Mouse (Mus musculus) neural tube, embryonic 13.5 days (tissue): Measurements from ENCODE around the gene Myrf. TPM values are rescaled to one million over a fixed set of nuclear protein-coding genes. Genes with fewer than 3 reads are reported as not detected.

Source experiments
- ATAC-seq: fragments of 200-750 bp; cut with Nextera tagmentation; 2 replicates; pipeline ENCODE4 v1.8.0; 2017; ENCODE audit warnings: low read depth, mild to moderate bottlenecking, moderate TSS enrichment, moderate library complexity
- H3K27ac ChIP-seq: fragments of 300-500 bp; sonication (generic); replicated peaks from 2 replicates; pipeline ENCODE4 v1.5.1; 2015; ENCODE audit warnings: moderate library complexity, mild to moderate bottlenecking, inconsistent platforms
- H3K27me3 ChIP-seq: fragments of 300-500 bp; sonication (generic); 2 replicates; pipeline ENCODE4 v1.6.1; 2015; ENCODE audit warnings: mild to moderate bottlenecking, inconsistent platforms
- H3K36me3 ChIP-seq: fragments of 300-500 bp; sonication (generic); 2 replicates; pipeline ENCODE4 v1.6.1; 2015; ENCODE audit warnings: mild to moderate bottlenecking, inconsistent platforms
- H3K4me1 ChIP-seq: fragments of 300-500 bp; sonication (generic); replicated peaks from 2 replicates; pipeline ENCODE4 v1.6.1; 2015; ENCODE audit warnings: inconsistent platforms
- H3K4me2 ChIP-seq: fragments of 300-500 bp; sonication (generic); 2 replicates; pipeline ENCODE4 v1.6.1; 2015; ENCODE audit warnings: inconsistent platforms, mild to moderate bottlenecking, moderate library complexity
- H3K4me3 ChIP-seq: fragments of 300-500 bp; sonication (generic); 2 replicates; pipeline ENCODE4 v1.5.1; 2015; ENCODE audit warnings: mild to moderate bottlenecking, inconsistent platforms
- H3K9ac ChIP-seq: fragments of 300-500 bp; sonication (generic); 2 replicates; pipeline ENCODE4 v1.6.1; 2015; ENCODE audit warnings: moderate library complexity, mild to moderate bottlenecking, inconsistent platforms
- H3K9me3 ChIP-seq: fragments of 300-500 bp; sonication (generic); 2 replicates; pipeline ENCODE4 v1.6.1; 2016; ENCODE audit warnings: inconsistent platforms
- WGBS: fragments of 180-500 bp; shearing (Covaris S2); methylation state at CpG from one replicate; pipeline ENCODE4 v1.1.7; 2015; 5-methylcytosine and 5-hydroxymethylcytosine counted together
- polyA plus RNA-seq: library from polyadenylated mRNA; unstranded; fragments of >200 nt; fragmentation: Nextera tagmentation; extraction: Ambion mirVana; gene quantifications from 2 replicates; pipeline ENCODE4 v1.2.1, GENCODE M21; 2015

The Myrf gene
- polyA plus RNA-seq, 1 experiment from 2014 or later: 0.67 TPM

GRCm38 (mm10) chr19:10272746-10273145, 32.2 kb upstream of the Myrf start:
- no peaks in the 10 kb centered on the region for H3K36me3 ChIP-seq
- ATAC-seq: peak; percentile 60
- 22% methylated on average over 11 of the region's 11 CpGs for WGBS
- peaks cover 89% of the 10 kb centered on the region for H3K27me3 ChIP-seq
- peak overlapping the region; percentile 13 for H3K9ac ChIP-seq
- no peaks in the 10 kb centered on the region for H3K9me3 ChIP-seq
- H3K27ac ChIP-seq: peak overlapping the region; percentile 46
- 0 out of 2 replicates have a peak overlapping the region, but pooled peaks have one; percentile 3 for H3K4me3 ChIP-seq
- peak overlapping the region; percentile 44 for H3K4me2 ChIP-seq
- peaks cover 39% of the 10 kb centered on the region for H3K4me1 ChIP-seq

GRCm38 (mm10) chr19:10271592-10271991, 31.0 kb upstream of the Myrf start:
- H3K4me3 ChIP-seq: no peak overlapping the region
- no peaks in the 10 kb centered on the region for H3K9me3 ChIP-seq
- H3K27me3 ChIP-seq: peaks cover 89% of the 10 kb centered on the region
- no peak overlapping the region for H3K9ac ChIP-seq
- H3K27ac ChIP-seq: no peak overlapping the region
- ATAC-seq: no peak
- H3K4me2 ChIP-seq: no peak overlapping the region
- H3K4me1 ChIP-seq: peaks cover 36% of the 10 kb centered on the region
- H3K36me3 ChIP-seq: no peaks in the 10 kb centered on the region
- 87% methylated on average over 7 of the region's 7 CpGs for WGBS

- Histone ChIP-seq H3K4me1 (peaks cover 37% of the 10 kb centered on the region), H3K4me3 (no peak overlapping the region), H3K9ac (no peak overlapping the region), H3K36me3 (no peaks in the 10 kb centered on the region), H3K4me2 (no peak overlapping the region), H3K27me3 (peaks cover 83% of the 10 kb centered on the region), H3K9me3 (no peaks in the 10 kb centered on the region), H3K27ac (no peak overlapping the region)
- WGBS: 83% methylated on average over 5 of the region's 5 CpGs
- no peak for ATAC-seq
These were observed 29.8 kb upstream of the Myrf start for GRCm38 (mm10) chr19:10270356-10270755.

DNA sequence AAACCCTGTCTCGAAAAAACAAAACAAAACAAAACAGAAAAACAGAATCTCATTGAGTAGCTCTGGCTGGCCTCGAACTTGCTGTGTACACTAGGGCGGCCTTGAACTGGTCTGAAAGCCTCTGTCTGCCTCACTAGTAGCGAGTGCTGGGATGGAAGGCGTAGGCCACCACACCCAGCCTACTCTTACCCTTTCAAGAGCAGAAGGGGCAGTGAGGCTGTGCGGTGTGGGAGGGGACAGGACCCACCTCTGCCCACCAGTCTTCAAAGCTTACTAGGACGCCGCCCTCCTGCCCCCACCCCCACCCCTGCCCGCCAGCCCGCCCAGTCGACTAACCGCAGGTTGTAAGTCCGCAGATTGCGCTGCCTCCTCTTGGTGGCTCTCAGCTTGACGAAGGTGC, 28.3 kb upstream of the Myrf start:
- H3K27me3 ChIP-seq: peaks cover 88% of the 10 kb centered on the region

DNA sequence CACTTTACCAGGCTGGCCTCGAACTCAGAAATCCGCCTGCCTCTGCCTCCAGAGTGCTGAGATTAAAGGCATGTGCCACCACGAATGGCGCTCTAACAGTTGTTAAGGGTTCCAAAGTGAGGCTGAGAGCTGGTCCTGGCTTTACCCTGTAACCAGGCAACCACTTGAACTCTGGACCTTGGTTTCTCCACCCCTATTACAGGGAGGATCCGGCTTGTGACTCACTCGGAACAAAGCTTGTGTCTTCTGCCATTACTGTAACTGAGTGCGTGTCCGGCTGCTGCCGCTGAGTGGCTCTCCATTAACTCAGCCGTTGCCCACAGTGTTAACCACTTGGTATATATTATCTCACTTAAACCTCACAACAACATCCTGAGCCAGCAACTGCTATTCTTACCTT, 27.4 kb upstream of the Myrf start:
- no peak overlapping the region for H3K27ac ChIP-seq
- no peak overlapping the region for H3K9ac ChIP-seq
- H3K4me3 ChIP-seq: no peak overlapping the region
- H3K4me1 ChIP-seq: peaks cover 22% of the 10 kb centered on the region
- ATAC-seq: no peak
- no peak overlapping the region for H3K4me2 ChIP-seq
- peaks cover 2% of the 10 kb centered on the region; the same call in 1 of the 2 replicates for H3K36me3 ChIP-seq
- WGBS: 80% methylated on average over 10 of the region's 10 CpGs
- no peaks in the 10 kb centered on the region for H3K9me3 ChIP-seq
- H3K27me3 ChIP-seq: peaks cover 89% of the 10 kb centered on the region

More for the DNA sequence above, 28.3 kb upstream of the Myrf start:
- 71% methylated on average over 15 of the region's 15 CpGs for WGBS
- Histone ChIP-seq H3K4me3 (no peak overlapping the region), H3K4me2 (no peak overlapping the region), H3K27ac (no peak overlapping the region), H3K36me3 (no peaks in the 10 kb centered on the region), H3K9ac (no peak overlapping the region), H3K4me1 (peaks cover 31% of the 10 kb centered on the region), H3K9me3 (no peaks in the 10 kb centered on the region)
- ATAC-seq: no peak

GRCm38 (mm10) chr19:10267057-10267456, 26.5 kb upstream of the Myrf start:
- Histone ChIP-seq H3K4me2 (no peak overlapping the region), H3K9me3 (no peaks in the 10 kb centered on the region), H3K27me3 (peaks cover 88% of the 10 kb centered on the region), H3K9ac (peak overlapping the region; percentile 41; the same call in 1 of the 2 replicates), H3K4me1 (peaks cover 13% of the 10 kb centered on the region), H3K27ac (no peak overlapping the region), H3K4me3 (no peak overlapping the region), H3K36me3 (peaks cover 11% of the 10 kb centered on the region; the same call in 1 of the 2 replicates)
- ATAC-seq: no peak
- WGBS: 13% methylated on average over 15 of the region's 15 CpGs

DNA sequence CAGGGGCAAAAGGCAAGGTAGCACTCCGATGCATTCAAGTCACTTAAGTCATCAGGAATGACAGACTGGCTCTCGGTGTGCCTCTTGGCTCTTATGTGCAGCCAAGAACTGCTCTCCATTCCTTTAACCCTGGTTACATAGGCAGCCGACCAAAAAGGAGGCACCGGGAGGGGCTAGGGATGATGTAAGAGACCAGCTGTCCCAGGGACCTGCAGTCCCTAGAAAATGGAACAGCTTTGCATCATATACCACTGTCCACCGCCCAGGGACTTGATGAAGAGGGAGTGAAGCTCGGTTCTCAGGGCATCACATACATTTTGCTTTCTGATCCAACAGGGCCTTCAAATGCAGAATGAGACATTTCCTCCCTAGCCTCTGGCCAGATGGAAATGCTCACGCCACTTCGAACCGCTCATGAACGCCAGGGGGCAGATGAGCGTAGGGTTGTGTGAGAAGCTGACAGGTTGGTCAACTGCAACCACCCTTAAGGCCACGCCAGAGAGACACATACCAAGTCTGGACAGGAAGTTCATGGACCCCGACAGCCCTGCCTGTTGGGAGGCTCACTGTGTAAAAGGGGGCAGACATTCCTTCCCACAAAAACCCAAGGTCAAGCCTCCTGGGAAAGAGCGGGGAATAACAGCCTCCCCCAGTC, 25.8 kb upstream of the Myrf start:
- Histone ChIP-seq H3K27ac (no peak overlapping the region), H3K9me3 (no peaks in the 10 kb centered on the region), H3K4me1 (peaks cover 12% of the 10 kb centered on the region), H3K4me3 (no peak overlapping the region), H3K4me2 (no peak overlapping the region), H3K9ac (no peak overlapping the region), H3K27me3 (peaks cover 82% of the 10 kb centered on the region), H3K36me3 (peaks cover 18% of the 10 kb centered on the region; the same call in 1 of the 2 replicates)
- ATAC-seq: peak; percentile 25; the same call in 1 of the 2 replicates
- WGBS: 24% methylated on average over 14 of the region's 14 CpGs

DNA sequence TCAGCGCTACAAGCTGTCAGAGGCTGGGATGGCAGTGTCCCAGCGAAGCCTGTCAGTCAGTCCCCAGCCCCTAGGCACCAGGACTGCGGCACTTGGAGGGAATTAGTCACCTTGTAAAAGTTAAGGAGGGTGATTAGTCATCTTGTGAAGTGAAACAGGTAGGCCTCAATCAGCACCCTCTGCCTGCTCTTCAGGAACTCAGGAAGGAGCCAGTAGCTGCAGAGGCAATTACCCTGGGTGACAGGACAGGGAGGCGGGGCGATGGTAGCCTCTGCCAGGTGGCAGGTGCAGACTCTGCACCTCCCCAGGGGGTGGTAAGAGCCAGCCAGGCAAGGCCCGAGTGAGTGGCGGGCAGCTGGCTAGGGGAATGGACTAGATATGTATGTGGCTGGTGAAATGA, 20.8 kb upstream of the Myrf start:
- Histone ChIP-seq H3K36me3 (peaks cover 31% of the 10 kb centered on the region), H3K27ac (no peak overlapping the region), H3K9ac (no peak overlapping the region), H3K4me2 (no peak overlapping the region), H3K27me3 (peaks cover 46% of the 10 kb centered on the region), H3K4me3 (no peak overlapping the region), H3K4me1 (peaks cover 1% of the 10 kb centered on the region; the same call in 1 of the 2 replicates), H3K9me3 (no peaks in the 10 kb centered on the region)
- ATAC-seq: no peak
- 69% methylated on average over 7 of the region's 7 CpGs for WGBS

DNA sequence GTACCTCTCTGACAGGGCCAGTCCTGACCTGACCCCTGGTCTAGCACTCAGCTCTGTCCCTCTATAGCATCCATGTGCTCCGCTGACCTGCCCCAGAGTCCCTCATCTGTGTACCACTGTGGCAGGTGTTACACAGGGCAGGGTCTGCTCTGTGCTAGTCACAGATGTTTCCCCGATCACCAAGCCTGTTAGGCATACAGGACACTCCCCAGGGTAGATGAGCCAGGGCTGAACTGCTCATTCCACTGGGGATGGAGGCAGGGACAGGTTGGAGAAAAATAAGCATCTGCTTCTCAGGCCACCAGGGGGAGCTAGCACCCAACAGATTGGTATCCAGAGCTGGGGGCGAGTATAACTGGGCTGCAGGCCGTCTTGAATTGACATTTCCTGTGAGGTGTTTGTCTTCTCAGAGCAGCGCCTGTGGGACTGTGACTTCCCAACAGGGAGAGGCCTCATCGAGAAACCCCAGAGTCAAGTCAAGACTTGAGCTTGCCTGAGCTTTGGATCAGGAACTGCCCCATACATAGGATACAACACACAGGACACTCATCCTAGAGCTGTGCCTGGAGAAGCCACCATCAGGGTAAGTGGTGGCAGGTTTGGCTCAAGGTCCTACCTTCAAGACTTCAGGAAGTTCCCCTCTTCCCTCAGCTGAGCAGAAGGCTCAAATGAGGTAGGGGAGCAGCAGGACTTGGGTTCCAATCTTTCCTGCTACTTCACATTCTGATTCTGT, 17.9 kb upstream of the Myrf start:
- 21% methylated on average over 6 of the region's 6 CpGs for WGBS

DNA sequence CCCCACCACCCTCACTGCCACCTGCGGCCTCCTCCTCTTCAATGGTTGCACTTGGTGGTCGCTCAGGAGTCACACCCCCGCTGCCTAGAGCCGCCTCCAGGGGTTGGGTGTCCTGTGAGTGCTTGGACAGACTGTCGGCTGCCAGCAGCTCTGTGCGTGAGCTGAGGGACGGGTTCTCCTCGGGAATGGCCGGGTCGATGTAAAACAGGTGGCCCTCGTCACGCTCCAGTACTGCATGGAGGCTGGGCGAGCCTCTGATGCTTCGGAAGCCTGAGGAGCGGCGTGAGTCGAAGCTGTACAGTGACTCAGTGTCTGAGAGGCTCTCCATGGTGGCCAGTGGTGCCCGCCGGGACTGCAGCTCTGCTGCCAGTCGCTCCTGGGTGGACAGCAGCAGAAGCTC, 7.6 kb upstream of the Myrf start:
- H3K9me3 ChIP-seq: no peaks in the 10 kb centered on the region
- no peak overlapping the region for H3K27ac ChIP-seq
- H3K9ac ChIP-seq: no peak overlapping the region
- H3K4me1 ChIP-seq: peaks cover 9% of the 10 kb centered on the region
- no peak for ATAC-seq
- H3K27me3 ChIP-seq: no peaks in the 10 kb centered on the region
- H3K4me2 ChIP-seq: no peak overlapping the region
- peaks cover 28% of the 10 kb centered on the region for H3K36me3 ChIP-seq
- H3K4me3 ChIP-seq: no peak overlapping the region
- WGBS: 70% methylated on average over 20 of the region's 20 CpGs

More for the DNA sequence above, 17.9 kb upstream of the Myrf start:
- peaks cover 34% of the 10 kb centered on the region for H3K36me3 ChIP-seq
- no peak overlapping the region for H3K4me2 ChIP-seq
- no peaks in the 10 kb centered on the region for H3K4me1 ChIP-seq
- no peak overlapping the region for H3K27ac ChIP-seq
- no peak overlapping the region for H3K4me3 ChIP-seq
- H3K9ac ChIP-seq: 0 out of 2 replicates have a peak overlapping the region, but pooled peaks have one; percentile 3
- no peaks in the 10 kb centered on the region for H3K9me3 ChIP-seq
- ATAC-seq: peak; percentile 81
- peaks cover 23% of the 10 kb centered on the region for H3K27me3 ChIP-seq

DNA sequence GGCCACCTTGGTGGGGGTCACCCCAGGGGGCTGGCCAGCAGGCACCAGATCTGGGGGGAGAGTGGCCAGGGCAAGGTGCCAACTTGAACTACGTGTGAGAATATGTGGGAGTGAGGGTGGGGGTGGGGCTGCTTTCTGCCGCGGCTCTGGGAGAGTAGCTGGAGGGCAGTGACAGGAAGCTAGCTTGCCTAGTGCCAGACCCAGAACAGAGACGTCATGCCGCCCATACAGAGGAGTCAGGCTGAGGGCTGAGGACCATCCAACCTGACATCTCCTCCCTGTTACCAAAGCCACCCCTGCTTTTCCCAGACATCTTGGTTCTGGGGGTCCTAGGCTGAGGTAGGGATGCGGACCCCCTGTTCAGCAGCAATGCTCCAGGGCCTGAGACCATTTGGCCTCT, 6.6 kb upstream of the Myrf start:
- WGBS: 41% methylated on average over 6 of the region's 6 CpGs
- peaks cover 26% of the 10 kb centered on the region for H3K36me3 ChIP-seq
- peaks cover 13% of the 10 kb centered on the region for H3K4me1 ChIP-seq
- H3K4me2 ChIP-seq: no peak overlapping the region
- no peaks in the 10 kb centered on the region for H3K27me3 ChIP-seq
- H3K9me3 ChIP-seq: no peaks in the 10 kb centered on the region
- H3K27ac ChIP-seq: no peak overlapping the region
- no peak for ATAC-seq
- 0 out of 2 replicates have a peak overlapping the region, but pooled peaks have one; percentile 8 for H3K9ac ChIP-seq
- no peak overlapping the region for H3K4me3 ChIP-seq

- no peak for ATAC-seq
- Histone ChIP-seq H3K4me1 (peaks cover 23% of the 10 kb centered on the region), H3K27me3 (peaks cover 25% of the 10 kb centered on the region), H3K4me3 (no peak overlapping the region), H3K9ac (no peak overlapping the region), H3K36me3 (peaks cover 14% of the 10 kb centered on the region; the same call in 1 of the 2 replicates), H3K4me2 (no peak overlapping the region), H3K27ac (no peak overlapping the region), H3K9me3 (no peaks in the 10 kb centered on the region)
- 34% methylated on average over 3 of the region's 3 CpGs for WGBS
These were observed 3.6 kb upstream of the Myrf start for GRCm38 (mm10) chr19:10244183-10244582.
